Mouse (Mus musculus): Measurements from ENCODE around the gene Phf5a. TPM values are rescaled to one million over a fixed set of nuclear protein-coding genes. Genes with fewer than 3 reads are reported as not detected.
A peak's percentile ranks its signal among the peaks of the same experiment; 100 is the strongest.

Gene Phf5a
- total RNA-seq, 2 experiments from 2014 or later = 38.1 to 39.4 TPM

DNA sequence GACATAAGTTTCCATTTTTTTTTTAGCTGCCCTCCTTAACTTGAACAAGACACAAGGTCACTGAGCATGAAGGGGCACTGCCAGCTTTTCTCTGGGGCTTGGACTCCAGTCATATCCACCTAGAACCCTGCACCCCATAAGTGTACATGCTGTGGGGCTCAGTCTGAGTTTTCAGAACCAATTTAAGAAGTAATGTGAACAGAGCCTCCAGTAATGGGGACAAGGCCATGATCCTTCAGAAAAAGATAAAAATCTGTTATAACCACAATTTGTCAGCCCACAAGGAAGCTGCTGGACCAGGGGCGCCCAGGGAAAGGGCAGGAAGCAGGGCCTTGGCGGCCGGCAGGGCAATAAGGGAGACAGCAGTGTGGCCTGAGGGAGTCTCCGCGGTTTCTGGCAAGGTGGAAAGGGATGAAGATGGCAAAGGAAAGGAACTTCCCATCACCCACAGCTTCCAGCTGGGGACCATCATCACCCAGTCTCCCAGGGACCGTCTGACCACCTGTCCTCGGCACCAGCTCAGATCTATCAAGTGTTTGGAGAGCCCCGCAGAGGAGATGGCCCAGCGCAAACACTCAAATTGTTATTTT, 19.2 kb downstream of the Phf5a start:
- intact Hi-C loops (cut with DNase I) = no loop called here
- no peak for DNase-seq

DNA sequence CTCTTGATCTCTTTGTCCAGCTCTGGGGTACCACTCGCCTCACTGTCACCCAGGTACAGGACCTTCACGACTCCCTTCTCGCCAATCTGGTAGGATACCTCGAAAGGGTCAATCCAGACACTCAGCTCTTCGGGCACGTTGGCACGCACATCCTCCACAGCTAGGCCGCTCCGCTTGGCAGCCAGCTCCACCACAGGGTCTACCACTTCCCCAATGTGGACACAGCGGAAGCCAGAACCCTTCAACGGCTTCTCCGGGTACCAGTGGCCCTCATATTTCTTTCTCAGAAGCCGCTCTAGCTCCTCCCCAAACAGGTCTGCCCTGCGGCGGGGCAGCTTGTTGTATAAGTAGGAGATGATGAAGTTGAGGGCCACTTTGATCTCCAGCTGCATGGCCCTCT, 20.3 kb downstream of the Phf5a start:
- no peak for DNase-seq
- intact Hi-C loops (cut with DNase I) = no loop called here

DNA sequence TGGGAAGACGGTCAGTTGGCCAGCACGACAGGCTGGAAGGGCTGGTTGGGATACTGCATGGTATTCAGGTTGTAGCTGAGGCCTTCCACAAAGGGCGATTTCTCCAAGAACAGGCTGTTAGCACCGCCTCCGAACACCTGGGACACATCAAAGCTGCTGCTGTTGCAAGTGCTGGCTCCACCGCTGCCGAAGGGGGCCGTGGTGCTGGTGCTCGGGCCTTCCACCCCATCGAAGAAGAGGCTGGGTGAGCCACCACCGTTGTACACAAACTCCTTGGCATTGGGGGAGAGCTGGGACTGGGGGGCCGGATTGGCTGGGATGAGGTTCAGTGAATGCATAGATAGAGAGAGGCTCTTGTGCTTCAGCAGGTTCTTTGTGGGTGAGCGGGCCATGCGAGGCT, 21.0 kb downstream of the Phf5a start:
- intact Hi-C loops (cut with DNase I) = no loop called here
- no peak for DNase-seq

DNA sequence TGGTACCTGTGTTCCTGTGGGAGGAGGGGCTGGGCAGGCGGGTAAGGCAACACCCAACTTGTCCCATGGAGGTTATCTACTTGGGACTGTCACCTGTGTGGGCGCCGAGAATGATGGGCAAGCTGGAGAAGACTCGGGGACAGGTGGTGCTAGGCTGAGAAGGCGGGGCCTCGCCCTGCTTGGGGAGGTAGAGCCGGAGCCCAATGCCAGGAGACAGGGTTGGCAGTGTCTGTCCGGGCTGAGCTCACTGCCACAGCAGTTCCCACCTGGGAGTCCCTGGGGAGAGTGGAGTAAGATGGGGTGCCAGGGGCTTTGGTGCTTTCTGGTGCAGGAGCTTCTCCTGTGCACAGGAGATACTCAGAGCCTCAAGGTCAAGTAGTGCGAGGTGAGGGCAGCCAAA, 22.6 kb downstream of the Phf5a start:
- peak in 1 of 2 experiments; percentile 46 for DNase-seq

DNA sequence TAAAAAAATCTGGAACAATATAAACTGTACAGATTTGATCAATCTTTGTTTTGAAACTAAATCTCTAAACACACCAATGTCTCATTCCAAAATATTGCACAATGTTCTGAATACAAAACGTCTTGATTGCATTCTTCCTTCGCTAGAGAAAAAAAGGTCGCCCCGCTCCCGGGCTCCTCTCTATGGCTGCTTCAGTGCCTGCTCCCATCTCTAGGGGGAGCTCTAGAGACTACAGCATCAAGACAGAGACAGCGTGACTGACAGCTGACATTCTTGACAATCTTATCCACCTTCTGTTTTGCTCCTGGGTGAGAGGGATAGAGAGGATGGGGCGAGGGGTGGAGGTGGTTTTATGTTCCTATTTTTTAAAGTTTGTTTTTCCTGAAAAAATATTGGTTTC, 23.4 kb downstream of the Phf5a start:
- intact Hi-C loops (cut with DNase I) = no loop called here
- peak in 1 of 2 experiments; percentile 54 for DNase-seq

More for the DNA sequence above, 22.6 kb downstream of the Phf5a start:
- intact Hi-C loops (cut with DNase I) = no loop called here

DNA sequence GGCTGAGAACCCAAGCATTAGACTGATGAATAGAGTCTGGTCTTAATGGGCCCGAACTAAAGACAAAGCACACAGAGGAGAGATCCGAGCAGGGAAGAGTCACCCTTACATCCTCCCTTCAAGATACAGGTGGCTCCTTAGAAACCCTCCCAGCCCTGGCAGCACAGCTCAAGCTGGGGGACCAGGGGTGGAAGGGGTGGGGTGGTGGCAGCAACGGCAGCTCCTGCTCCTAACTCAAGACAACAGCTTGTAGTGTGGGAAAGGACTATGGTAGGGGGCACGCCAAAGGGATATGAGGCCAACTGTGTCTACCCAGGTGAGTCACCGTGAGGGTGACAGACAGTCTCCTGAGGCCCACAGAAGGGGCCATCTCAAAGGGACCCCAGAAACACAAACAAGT, 23.9 kb downstream of the Phf5a start:
- intact Hi-C loops (cut with DNase I) = no loop called here
- no peak for DNase-seq

DNA sequence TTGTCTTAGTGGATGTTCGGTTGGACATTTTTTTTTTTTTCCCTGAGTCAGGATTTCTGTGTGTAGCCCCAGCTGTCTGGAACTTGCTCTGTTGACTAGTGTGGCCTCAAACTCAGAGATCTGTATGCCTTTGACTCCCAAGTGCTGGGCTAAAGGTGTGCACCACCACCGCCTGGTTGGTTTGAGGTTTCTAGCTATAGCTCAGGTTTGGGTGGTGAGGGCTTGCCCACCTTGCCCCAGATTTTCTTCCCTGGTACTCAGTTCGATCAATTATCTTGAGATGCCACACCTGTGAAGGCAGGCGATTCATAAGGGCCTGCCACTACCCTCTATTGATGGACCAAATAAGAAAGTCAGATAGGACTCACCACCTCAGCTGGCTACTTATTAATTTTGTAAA, 24.6 kb downstream of the Phf5a start:
- intact Hi-C loops (cut with DNase I) = no loop called here
- no peak for DNase-seq

DNA sequence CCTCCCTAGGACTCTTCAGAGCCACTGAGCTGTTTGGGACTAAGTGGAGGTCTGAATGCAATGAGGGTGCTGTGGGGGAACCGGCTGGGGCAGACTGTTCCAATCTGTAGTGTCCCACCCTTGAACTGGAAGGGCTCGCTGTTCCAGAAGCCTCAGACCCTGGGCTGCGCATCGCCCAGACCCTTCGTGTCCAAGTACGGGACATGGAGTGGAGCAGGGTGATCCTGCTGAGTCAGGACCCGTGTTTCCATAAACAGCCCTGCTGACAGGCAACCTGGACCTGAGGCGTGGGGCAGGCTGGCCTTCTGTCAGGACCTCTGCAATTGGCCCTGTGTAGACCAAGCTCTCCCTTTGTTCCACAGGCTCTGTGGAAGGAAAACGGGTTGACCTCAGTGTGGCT, 25.0 kb downstream of the Phf5a start:
- intact Hi-C loops (cut with DNase I) = no loop called here
- DNase-seq = peak in 1 of 2 experiments; percentile 36

DNA sequence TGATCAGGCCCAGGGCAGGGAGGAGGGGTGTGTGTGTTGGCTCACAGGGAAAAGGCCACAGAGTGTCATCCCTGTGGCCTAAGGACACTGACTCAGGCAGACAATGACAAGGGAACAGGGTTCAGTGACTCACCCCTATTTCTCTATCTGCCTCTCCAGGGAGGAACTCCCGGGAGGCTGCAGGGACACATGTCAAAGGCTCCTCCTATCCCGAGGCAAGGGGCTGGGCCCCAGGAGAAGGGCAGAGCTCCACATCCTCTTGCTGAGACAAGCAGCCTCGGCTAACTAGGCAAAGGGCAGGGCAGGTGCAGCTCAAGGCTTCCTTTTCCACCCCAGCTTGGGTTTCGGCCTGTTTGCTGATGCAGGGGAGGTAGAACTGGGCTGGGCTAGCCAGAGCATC, 26.0 kb downstream of the Phf5a start:
- intact Hi-C loops (cut with DNase I) = no loop called here
- peak in 1 of 2 experiments; percentile 75 for DNase-seq

DNA sequence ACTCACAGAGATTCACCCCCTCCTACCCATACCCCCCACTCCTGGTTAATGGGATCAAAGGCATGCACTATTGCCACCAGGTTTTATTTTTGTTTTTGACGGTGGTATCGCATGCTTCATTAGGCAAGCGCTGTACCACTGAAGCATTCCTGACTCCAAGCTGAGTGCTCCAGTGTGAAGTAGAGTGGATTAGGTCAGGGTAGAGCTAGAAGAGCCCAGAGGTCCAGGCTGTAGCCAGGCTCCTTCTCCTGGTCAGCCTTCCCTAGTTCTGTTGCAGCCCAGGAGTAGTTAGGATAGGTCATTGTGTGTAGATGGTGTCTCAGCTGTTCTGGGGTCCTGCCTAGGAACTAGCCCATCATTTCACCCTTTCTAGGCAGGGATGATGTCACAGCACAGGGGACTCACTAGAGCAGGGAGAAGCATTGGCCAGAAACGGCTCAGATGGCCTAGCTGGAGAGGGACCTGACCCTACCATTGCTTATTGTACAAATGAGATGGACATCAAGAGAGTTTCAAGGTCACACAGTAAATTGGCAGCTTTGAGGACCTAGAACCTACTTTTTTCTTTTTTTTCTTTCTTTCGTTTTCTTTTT, 26.6 kb downstream of the Phf5a start:
- intact Hi-C loops (cut with DNase I) = no loop called here
- no peak for DNase-seq

DNA sequence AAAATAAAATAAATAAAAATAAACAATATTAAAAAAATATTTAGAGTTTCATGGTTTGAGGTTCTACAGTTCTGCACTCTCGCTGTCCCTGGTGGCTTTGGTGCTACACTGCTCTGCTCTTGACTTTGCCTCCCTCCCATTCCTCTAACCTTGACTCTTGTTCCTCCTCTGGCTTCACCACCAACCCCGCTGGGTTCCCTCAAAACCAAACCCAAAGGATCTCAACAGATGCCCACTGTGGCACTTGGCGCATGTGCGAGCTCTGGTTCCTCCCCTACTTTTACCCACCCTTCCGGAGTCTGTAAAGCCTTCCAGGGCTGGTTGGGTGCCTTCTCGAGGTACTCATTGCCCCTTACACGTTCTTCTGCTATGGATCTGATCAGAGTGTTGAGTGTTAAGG, 29.4 kb downstream of the Phf5a start:
- DNase-seq = no peak

DNA sequence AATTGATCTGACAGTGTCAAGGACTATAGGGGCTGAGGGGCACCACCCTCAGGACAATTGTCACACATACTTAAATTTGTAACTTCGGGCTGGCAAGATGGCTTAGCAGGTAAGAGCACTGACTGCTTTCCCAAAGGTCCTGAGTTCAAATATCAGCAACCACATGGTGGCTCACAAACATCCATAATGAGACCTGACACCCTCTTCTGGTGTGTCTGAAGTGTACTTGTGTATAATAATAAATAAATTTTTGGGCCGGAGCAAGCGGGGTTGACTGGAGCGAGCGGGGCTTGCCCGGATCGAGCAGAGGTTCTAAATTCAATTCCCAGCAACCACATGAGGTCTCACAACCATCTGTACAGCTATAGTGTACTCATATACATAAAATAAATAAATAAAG, 31.4 kb downstream of the Phf5a start:
- intact Hi-C loops (cut with DNase I) = no loop called here
- DNase-seq = no peak

More for the DNA sequence above, 29.4 kb downstream of the Phf5a start:
- intact Hi-C loops (cut with DNase I) = no loop called here

DNA sequence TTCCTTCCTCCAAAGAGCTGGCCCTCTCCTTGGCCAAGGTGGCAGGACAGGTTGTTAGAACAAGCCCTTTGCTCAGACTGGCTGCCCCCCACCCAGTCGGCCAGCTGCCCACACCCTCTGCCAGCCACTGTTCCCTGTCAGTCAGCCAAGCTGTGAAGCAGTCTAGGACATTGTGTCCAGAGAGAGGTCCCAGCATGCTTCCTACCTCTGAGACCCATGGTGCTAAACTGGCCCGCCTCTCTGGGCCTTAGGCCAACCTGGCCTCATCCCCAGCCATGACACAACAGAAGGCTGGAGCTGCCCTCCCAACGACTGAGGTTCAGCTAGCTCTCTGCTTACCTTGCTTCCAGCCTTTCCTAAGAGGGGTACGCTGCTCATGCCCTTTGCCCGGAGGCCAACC, 32.1 kb downstream of the Phf5a start:
- intact Hi-C loops (cut with DNase I) = no loop called here
- DNase-seq = peak; percentile 94

DNA sequence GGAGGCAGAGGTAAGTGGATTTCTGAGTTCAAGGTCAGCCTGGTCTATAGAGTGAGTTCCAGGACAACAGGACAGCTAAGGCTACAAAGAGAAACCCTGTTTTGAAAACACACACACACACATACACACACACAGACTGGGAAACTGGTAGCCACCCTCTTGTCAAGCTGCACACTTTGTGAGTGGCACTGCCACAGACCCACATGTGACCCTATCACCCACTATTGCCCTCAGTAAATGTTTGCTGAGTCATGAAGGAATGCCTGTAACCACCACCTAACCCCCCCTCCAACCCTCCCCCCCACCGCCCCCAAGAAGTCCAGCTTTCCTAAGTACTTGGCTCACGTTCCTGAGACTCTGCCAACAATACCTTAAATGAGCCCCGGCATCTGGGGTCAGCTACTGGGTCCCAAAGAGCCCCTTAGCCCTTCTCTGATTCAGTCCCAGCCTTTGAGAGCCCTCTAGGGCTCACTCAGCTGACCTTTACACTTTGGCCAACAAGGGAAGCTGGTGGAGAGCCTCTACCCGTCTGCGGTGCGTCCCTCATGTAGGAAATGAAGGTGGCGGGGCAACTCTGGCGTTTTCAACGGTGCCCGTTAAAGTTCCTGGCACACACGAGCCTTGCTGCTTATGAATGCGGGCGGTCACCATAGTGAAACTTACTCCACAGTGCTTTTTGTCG, 33.0 kb downstream of the Phf5a start:
- DNase-seq = no peak
- intact Hi-C loops (cut with DNase I) = no loop called here

DNA sequence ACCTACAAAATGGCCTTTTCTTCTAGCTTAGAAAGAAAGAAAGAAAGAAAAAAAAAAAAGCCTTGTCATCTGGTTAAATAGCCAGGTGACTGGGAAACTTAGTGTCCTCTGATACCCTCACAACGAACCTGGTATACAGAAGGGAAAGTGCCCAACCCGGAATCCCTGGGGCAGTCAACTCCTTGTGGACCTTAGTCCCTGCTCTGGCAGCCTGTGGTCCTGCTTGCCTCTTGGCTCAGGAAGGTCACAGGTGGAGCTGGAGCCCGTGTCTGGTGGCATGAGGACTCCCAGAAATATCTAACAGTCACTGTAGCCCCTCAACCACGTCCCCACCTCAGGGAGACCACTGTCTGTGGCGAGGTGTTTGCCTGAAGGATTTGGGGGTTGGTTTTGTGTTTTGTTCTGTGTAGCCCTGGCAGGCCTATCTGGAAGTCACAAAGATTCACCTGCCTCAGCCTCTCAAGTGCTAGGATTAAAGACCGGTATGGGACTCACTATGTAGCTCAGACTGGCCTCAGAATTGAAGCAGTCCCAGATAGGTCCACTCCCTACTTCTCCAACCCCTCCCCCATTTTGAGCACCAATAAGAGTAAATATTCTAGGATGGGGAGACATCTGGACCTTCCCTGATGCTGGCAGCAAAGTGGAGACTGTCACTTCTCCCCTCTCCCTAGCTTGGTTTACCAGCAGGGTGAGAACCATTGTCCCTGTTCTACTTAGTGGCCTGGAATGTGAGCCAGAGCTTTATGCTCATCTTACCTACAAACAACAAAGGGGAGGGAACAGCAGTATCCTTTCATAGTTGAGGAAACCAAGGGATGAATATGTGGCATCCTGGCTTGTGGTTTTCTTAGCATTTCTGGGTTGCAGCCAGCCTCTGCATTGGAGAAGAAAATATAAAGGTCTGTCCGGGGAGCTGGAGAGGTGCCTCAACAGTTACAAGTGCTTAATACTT, 34.5 kb downstream of the Phf5a start:
- intact Hi-C loops (cut with DNase I) = no loop called here
- no peak for DNase-seq

DNA sequence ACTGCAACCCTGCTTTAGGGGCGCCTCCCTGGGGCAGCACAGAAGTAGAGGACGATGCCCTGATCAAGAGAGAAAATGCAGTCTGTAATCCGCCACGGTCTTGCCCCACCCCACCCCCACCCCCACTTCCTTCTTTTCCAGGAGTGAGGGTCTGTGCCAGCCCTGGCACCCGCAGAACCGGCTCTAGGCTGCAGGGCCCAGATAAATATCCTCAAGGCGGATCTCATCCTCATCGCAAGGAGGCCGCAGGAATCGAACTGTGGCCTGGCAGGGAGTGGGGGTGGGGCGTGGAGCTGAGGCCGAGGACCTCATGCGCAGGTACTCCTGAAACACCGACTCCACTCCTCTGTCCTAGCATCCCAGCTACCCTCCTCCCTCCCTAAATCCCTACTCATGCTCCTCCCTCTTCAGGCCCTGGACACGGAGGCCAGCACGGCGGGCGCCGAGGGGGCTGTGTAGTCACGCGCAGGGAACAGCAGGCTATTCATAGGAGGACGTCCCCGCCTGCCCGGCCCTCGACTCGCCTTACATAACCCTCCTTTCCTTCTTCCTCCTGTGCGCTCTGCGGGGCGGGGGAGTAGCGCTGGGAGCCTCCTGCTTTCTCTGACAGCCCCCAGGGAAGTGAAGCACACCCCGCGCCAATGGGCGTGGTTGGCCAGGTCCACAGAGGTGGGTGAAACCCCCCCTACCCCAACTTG, 35.4 kb downstream of the Phf5a start:
- peak; percentile 84 to 92 for DNase-seq
- intact Hi-C loops (cut with DNase I) = no loop called here

DNA sequence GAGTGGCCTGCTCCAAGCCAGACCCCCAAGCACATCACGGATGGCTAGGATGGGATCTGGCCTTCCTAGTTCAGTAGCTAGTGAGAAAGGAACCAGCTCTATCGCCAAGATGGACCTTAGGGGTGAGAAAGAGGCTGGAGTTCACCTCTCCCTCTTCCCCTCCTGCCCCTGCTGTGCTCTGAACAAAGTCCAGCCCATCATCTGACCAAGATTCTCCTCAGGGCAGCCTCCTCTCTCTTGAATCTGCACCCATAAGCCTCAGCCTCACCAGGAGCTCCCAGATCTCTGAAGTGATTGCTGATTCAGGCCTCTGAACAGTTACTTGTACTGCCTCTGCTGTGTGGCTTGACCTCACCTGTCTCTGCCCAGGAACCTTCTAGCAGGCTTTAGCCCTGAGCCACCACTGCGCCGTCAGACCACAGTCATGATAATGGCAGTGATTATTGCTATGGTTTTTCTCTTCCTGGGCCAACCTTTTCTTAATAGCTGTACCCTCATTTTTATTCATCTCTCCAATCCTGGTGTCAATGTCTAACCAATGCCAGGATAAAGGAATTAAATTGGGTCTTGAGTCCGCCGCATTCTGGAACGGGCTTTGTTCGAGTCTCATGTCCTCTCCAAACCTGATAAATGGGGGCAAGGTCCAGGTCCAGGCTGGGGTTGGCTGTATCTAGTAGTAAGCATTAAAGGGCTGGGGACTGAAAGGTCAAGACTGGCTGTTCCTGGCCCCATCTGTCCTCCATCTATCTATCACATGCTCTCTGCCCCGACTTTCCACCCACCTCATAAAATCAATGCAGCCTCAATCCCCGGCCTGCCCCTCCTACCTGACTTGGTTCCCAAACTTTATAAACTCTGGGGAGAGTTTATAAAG, 36.5 kb downstream of the Phf5a start:
- intact Hi-C loops (cut with DNase I) = no loop called here
- peak in 1 of 2 experiments; percentile 40 for DNase-seq

DNA sequence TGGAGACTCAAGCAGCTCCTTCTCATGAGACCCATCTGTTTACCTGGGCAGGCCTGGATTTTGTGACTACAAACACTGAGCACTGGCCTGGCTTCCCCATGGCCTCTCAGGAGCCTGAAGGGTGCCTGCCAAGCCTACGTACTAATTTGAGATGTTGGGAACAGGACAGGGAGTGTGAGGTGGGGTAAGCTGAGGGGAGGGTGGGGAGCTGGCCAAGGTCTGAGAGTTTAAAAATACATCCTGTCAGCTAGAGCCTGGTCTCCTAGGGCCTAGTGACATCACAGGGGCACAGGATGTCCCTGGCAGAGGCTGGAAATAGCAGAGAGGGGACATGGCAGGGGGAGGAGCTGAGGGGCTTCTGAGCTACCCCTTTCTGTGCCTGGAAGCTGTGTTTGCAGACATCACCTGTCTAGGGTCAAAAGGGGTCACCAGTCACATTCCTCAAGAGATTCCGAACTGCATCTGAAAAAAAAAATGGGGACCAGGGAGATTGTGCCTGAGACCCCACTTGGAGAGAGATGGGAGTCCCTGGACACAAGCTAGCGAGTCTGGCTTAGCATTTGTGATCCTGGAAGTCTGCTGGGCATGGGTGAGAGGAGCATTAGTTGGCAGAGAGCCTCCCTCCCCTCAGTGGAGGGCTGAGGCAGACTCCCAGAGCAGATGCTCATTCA, 37.4 kb downstream of the Phf5a start:
- intact Hi-C loops (cut with DNase I) = loop anchor here (1.0 kb wide), 1 partner anchor 25 kb away; no protein-coding TSS in a partner anchor
- peak in 1 of 2 experiments; percentile 69 for DNase-seq

DNA sequence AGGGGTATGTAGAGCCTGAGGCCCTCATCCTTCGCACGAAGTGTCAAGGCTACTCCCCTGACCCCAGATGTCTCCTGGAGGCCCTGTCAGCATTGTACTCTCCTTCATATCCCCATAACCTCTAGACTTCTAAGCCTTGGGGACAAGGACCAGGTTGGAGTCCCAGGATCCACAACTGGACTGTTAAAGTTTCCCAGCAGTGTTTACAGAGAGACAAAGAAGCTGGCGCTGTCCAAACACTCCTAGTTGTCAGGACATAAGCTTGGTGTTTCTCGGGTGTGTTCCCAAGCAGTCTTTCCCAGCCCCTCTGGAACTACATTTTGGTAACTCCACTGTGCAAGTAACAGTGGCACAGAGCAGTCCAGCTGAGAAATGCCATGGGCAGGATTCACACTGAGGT, 38.2 kb downstream of the Phf5a start:
- no peak for DNase-seq
- intact Hi-C loops (cut with DNase I) = no loop called here
